Mouse (Mus musculus): ENCODE results near the gene Hist1h2ak. TPM values are rescaled to one million over a fixed set of nuclear protein-coding genes. Genes with fewer than 3 reads are reported as not detected.
A peak's percentile ranks its signal among the peaks of the same experiment; 100 is the strongest.
"Not testable (repeated sequence)": the region's sequence is repeated elsewhere in the genome, so short reads cannot be mapped to it uniquely, and the experiment has no call there.

Hist1h2ak gene
- polyA plus RNA-seq, 1 experiment from 2014 or later, result 24.4 TPM

DNA sequence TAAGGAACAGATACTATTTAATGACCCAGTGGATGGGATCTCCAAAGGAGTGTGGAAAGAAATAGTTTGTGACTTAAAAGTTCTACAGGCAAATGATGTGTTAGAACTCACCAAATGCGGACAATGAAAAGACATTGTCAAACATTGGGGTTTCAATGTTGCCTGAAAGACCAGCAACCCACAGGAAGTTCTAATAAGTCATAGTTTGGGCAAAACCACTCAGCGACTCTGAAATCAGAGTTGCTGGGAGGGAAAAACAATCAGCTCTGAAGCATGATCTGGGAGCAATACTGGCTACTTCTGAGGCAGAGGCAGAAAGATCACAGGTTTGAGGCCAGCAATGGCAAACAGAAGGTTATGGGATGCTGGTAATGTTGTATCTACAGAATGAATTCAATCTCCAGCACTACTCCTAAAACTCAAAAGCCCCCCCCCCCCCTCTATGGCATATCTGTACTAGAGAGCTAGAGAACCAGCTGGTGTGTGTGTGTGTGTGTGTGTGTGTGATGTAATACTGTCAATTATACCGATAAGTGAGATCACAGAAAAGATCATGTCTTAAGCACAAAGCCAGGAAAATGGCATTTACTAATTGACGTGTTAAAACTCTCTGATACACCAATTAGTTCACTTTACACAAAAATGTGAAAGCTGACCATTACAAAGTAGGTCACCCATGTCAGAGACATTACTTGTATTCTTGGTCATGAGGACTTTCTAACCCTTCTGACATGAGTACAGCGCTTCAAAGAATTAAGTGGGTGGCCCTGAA, 4.1 kb downstream of the Hist1h2ak start:
- WGBS, result 2% methylated on average over 5 of the region's 5 CpGs
- H3K4me1 ChIP-seq (ENCODE audit: insufficient read depth, low read length), result peaks cover 28% of the 10 kb centered on the region
- H3K36me3 ChIP-seq (ENCODE audit: insufficient read depth, low read length), result no peaks in the 10 kb centered on the region
- H3K4me3 ChIP-seq (ENCODE audit: low read length), result peak overlapping the region; percentile 60
- ATAC-seq (ENCODE audit: low FRiP score, low TSS enrichment), result no peak
- no peaks in the 10 kb centered on the region for H3K9me3 ChIP-seq (ENCODE audit: low read length)
- no peaks in the 10 kb centered on the region for H3K27me3 ChIP-seq (ENCODE audit: insufficient read depth, low read length)
- H3K4me2 ChIP-seq (replicated peaks; ENCODE audit: low read depth, low read length), result peak overlapping the region; percentile 83
- peak overlapping the region; percentile 78 for H3K9ac ChIP-seq (replicated peaks; ENCODE audit: low read length)
- peak overlapping the region; percentile 96 for H3K27ac ChIP-seq (ENCODE audit: low read length)

- Histone ChIP-seq H3K9me3 (ENCODE audit: low read length) (no peaks in the 10 kb centered on the region), H3K4me3 (ENCODE audit: low read length) (no peak overlapping the region), H3K27me3 (ENCODE audit: insufficient read depth, low read length) (no peaks in the 10 kb centered on the region), H3K36me3 (ENCODE audit: insufficient read depth, low read length) (no peaks in the 10 kb centered on the region), H3K27ac (ENCODE audit: low read length) (no peak overlapping the region), H3K4me2 (replicated peaks; ENCODE audit: low read depth, low read length) (no peak overlapping the region), H3K4me1 (ENCODE audit: insufficient read depth, low read length) (peaks cover 11% of the 10 kb centered on the region; the same call in 1 of the 2 replicates), H3K9ac (replicated peaks; ENCODE audit: low read length) (no peak overlapping the region)
- no peak for ATAC-seq (ENCODE audit: low FRiP score, low TSS enrichment)
- 79% methylated on average over 1 of the region's 1 CpGs for WGBS
Measured at GRCm38 (mm10) chr13:21745006-21745405, 8.6 kb downstream of the Hist1h2ak start.

DNA sequence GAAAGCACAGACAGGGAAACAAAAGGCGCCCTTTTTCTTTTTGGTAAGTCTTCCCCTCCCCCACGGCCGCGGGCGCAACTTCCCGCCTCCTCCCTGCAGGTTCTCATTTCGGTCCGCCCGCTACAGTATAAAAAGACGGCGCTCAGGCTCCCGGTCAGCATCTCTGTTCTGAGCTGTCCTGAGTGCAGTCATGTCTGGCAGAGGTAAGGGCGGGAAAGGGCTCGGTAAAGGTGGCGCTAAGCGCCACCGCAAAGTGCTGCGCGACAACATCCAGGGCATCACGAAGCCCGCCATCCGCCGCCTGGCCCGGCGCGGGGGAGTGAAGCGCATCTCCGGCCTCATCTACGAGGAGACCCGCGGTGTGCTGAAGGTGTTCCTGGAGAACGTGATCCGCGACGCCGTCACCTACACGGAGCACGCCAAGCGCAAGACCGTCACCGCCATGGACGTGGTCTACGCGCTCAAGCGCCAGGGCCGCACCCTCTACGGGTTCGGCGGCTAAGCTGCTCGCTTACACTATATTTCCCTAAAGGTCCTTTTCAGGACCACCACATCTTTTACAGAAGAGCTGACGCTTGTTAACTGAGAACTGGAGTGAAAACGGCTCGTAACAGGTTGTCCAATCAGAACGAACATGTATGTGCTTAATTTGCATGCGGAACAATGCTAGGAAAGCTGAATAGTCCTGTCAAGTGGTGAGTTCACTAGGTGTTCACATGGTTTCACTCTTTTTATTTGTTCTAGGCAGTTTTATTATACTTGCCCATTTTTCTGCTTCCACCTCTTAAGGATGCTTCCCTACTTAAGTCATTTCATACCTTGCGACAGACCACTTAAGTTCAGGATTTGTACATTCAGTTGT, 18.5 kb downstream of the Hist1h2ak start, which contains the start of gene Hist1h4j:
TSS of gene Hist1h4j (plus strand) at position 159 of the 862 bp plus-strand sequence.
- H3K4me2 ChIP-seq (replicated peaks; ENCODE audit: low read depth, low read length), result peak within 1 kb of the TSS; percentile 67
- peaks cover 12% of the 10 kb centered on the region; the same call in 1 of the 2 replicates for H3K4me1 ChIP-seq (ENCODE audit: insufficient read depth, low read length)
- peak within 1 kb of the TSS; percentile 61 for H3K4me3 ChIP-seq (ENCODE audit: low read length)
- H3K36me3 ChIP-seq (ENCODE audit: insufficient read depth, low read length); H3K27me3 ChIP-seq (ENCODE audit: insufficient read depth, low read length); H3K9me3 ChIP-seq (ENCODE audit: low read length): not testable (repeated sequence)
- H3K27ac ChIP-seq (ENCODE audit: low read length), result peak within 1 kb of the TSS; percentile 98
- ATAC-seq (ENCODE audit: low FRiP score, low TSS enrichment), result peak; percentile 94
- under 1% methylated on average over 43 of the region's 56 CpGs for WGBS
- peak within 1 kb of the TSS; percentile 82 for H3K9ac ChIP-seq (replicated peaks; ENCODE audit: low read length)

DNA sequence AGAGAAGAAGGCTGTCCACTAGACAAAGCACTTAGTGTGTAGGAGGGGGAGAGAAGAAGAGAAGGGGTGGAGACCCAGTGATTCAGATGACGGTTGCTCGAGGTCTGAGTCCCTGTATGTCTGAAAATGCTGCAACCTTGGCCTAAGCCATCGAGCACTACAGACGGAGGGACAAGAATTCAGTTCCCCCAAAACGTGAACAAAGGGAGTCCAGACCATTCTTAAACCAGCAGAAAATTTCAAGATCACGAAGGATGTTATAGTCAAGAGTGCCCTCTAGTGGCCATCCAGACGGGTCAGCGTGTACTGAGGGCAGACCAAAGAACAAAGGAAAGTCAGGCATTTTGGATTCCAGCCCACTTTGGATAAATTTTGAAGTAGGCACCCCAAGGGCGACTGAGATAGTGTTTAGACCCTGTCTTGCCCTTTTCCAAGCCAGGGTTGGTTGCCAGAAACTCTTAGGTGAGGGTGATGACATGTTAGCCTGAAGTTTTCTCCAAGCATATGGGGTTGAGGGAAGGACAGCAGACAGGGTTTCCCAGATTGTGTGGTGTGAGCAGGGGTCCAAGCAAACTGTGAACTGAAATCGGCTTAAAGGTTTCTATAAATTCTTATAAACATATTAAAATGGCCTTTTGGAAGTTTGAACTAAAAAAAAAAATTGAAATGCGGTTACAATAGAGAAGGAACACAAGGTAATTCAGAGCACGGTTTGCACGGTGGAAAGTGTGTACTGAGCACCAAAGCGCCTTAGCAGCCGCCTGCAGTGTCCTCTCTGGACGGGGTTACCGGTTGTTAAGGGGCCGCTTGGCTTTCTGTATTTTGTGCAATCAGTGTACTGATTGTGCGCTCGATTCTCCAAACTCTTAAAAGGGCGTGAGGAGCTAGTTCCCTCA, 19.4 kb downstream of the Hist1h2ak start:
- H3K9ac ChIP-seq (replicated peaks; ENCODE audit: low read length), result peak overlapping the region; percentile 82
- H3K4me3 ChIP-seq (ENCODE audit: low read length), result peak overlapping the region; percentile 61
- H3K27ac ChIP-seq (ENCODE audit: low read length), result peak overlapping the region; percentile 98
- H3K4me2 ChIP-seq (replicated peaks; ENCODE audit: low read depth, low read length), result peak overlapping the region; percentile 67
- under 1% methylated on average over 21 of the region's 21 CpGs for WGBS
- no peaks in the 10 kb centered on the region for H3K9me3 ChIP-seq (ENCODE audit: low read length)
- peaks cover 12% of the 10 kb centered on the region; the same call in 1 of the 2 replicates for H3K4me1 ChIP-seq (ENCODE audit: insufficient read depth, low read length)
- H3K27me3 ChIP-seq (ENCODE audit: insufficient read depth, low read length), result no peaks in the 10 kb centered on the region
- H3K36me3 ChIP-seq (ENCODE audit: insufficient read depth, low read length), result no peaks in the 10 kb centered on the region
- ATAC-seq (ENCODE audit: low FRiP score, low TSS enrichment), result peak; percentile 85

DNA sequence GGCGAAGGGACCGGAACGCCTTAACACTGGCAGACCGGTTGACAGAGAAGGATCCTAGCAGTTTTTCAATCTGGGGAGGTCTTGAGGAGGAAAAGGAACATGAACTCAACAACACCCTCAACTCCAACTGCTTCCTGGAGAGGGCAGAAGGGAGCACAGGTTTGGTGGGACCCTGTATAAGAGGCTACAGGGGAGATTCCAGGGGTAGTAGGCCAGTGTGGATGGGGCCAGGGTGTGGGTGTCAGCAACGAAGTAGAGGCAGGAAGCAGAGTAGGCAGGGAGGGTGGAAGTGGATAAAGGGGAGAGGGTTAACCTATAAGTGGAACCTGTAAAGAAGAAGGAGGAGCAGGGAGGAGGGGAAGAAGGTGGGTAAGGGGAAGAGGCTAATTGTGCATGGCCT, 20.2 kb downstream of the Hist1h2ak start:
- Histone ChIP-seq H3K9me3 (ENCODE audit: low read length) (no peaks in the 10 kb centered on the region), H3K4me1 (ENCODE audit: insufficient read depth, low read length) (peaks cover 12% of the 10 kb centered on the region; the same call in 1 of the 2 replicates)

DNA sequence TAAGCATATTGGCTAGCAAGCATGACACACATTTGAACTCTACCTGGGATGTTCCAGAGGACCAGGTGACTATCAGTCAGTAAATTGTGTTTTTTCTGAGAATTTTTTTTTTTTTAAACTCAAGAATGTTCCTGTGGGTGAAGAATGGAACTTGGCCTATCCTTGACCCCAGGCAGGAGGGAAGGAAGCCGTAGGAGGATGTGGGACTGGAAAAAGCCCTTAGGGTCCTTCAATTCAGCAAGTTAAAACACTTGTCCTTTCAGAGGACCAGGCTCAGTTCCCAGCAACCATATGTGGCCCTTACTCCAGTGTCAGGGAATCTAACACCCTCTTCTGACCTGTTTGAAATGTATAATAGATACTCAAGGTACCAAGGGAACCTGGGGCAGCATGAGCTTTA, 24.1 kb downstream of the Hist1h2ak start:
- WGBS, result 35% methylated on average over 1 of the region's 1 CpGs
- no peak overlapping the region for H3K4me3 ChIP-seq (ENCODE audit: low read length)
- no peak overlapping the region for H3K9ac ChIP-seq (replicated peaks; ENCODE audit: low read length)
- H3K27ac ChIP-seq (ENCODE audit: low read length), result no peak overlapping the region
- ATAC-seq (ENCODE audit: low FRiP score, low TSS enrichment), result no peak
- no peaks in the 10 kb centered on the region for H3K36me3 ChIP-seq (ENCODE audit: insufficient read depth, low read length)
- H3K9me3 ChIP-seq (ENCODE audit: low read length), result no peaks in the 10 kb centered on the region
- no peaks in the 10 kb centered on the region for H3K27me3 ChIP-seq (ENCODE audit: insufficient read depth, low read length)
- H3K4me2 ChIP-seq (replicated peaks; ENCODE audit: low read depth, low read length), result no peak overlapping the region
- peaks cover 10% of the 10 kb centered on the region; the same call in 1 of the 2 replicates for H3K4me1 ChIP-seq (ENCODE audit: insufficient read depth, low read length)

More for the DNA sequence above, 20.2 kb downstream of the Hist1h2ak start:
- Histone ChIP-seq H3K4me3 (ENCODE audit: low read length) (no peak overlapping the region), H3K9ac (replicated peaks; ENCODE audit: low read length) (peak overlapping the region; percentile 82), H3K36me3 (ENCODE audit: insufficient read depth, low read length) (no peaks in the 10 kb centered on the region), H3K4me2 (replicated peaks; ENCODE audit: low read depth, low read length) (no peak overlapping the region), H3K27me3 (ENCODE audit: insufficient read depth, low read length) (no peaks in the 10 kb centered on the region), H3K27ac (ENCODE audit: low read length) (peak overlapping the region; percentile 98; the same call in 1 of the 2 replicates)
- ATAC-seq (ENCODE audit: low FRiP score, low TSS enrichment), result peak; percentile 14; the same call in 1 of the 2 replicates
- WGBS, result 70% methylated on average over 5 of the region's 5 CpGs

DNA sequence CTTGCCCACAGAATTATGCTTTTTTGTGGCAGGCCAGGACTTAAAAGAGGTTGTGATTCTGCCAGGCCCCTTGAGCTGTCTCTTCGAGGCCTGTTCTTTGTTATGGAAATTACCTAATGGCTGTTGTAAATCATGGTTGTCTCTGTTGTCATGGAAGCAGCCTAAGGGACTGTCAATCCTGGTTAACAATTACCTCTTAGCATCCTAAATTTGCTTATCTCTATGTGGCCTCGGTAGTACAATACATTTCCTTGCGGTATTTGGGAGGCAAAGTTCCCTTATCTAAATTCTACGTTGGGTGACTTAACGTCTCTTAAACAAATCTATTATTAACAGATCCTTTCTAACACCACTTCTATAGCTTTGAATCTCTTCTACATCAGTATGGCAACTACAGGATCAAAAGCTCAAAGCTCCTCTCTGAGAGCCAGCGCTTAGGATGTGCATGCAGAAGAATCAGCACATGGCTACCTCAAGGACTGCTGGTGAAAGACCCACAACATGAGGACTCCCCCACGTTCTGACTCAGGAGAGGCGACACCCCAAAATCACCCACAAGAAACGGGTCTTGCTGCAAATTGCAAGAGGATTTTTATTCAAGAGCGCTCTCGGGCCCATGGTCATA, 25.6 kb downstream of the Hist1h2ak start:
- Histone ChIP-seq H3K4me3 (ENCODE audit: low read length) (no peak overlapping the region), H3K9ac (replicated peaks; ENCODE audit: low read length) (no peak overlapping the region), H3K4me1 (ENCODE audit: insufficient read depth, low read length) (no peaks in the 10 kb centered on the region), H3K27me3 (ENCODE audit: insufficient read depth, low read length) (no peaks in the 10 kb centered on the region), H3K27ac (ENCODE audit: low read length) (no peak overlapping the region), H3K9me3 (ENCODE audit: low read length) (no peaks in the 10 kb centered on the region), H3K36me3 (ENCODE audit: insufficient read depth, low read length) (no peaks in the 10 kb centered on the region), H3K4me2 (replicated peaks; ENCODE audit: low read depth, low read length) (no peak overlapping the region)
- no peak for ATAC-seq (ENCODE audit: low FRiP score, low TSS enrichment)
- WGBS, result 51% methylated on average over 11 of the region's 11 CpGs

DNA sequence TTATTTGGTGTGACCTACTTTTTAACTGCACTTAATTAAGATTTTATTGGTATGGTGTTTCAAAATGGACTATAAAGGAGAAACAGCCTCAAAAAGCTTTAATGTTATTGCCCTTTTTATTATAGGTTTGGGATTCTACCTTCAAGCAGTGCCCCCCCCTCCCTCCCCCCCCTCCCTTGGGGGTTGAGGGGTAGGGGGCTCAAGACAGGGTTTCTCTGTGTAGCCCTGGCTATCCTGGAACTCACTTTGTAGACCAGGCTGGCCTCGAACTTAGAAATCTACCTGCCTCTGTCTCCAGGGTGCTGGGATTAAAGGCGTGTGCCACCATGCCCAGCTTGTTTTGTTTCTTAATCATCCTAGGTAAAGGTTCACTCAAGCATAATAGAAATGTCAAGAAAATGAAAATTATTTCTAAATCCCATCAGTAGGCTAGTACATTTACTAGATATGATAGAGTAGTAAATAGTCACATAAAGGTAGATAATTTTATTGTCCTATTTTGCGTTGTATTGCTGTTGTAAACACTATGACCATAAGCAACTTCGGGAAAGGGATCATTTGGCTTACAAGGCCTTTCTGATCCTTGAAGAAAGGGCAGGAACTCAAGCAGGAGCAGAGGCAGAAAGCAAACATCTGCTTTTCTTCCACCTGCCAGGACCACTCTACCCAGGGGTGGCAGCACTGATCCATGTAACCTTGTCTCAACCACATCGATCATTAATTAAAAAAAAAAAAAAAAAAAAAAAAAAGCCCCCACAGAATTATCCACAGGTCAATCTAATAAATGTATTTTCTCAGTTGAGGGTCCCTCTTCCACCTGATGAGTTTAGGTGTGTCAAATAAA, 30.4 kb downstream of the Hist1h2ak start:
- Histone ChIP-seq H3K27ac (ENCODE audit: low read length) (peak overlapping the region; percentile 82), H3K27me3 (ENCODE audit: insufficient read depth, low read length) (no peaks in the 10 kb centered on the region), H3K9ac (replicated peaks; ENCODE audit: low read length) (no peak overlapping the region; the same call in 1 of the 2 replicates), H3K4me3 (ENCODE audit: low read length) (peak overlapping the region; percentile 40; the same call in 1 of the 2 replicates), H3K9me3 (ENCODE audit: low read length) (no peaks in the 10 kb centered on the region), H3K36me3 (ENCODE audit: insufficient read depth, low read length) (no peaks in the 10 kb centered on the region), H3K4me2 (replicated peaks; ENCODE audit: low read depth, low read length) (peak overlapping the region; percentile 53), H3K4me1 (ENCODE audit: insufficient read depth, low read length) (peaks cover 23% of the 10 kb centered on the region)
- ATAC-seq (ENCODE audit: low FRiP score, low TSS enrichment), result no peak
- 21% methylated on average over 5 of the region's 5 CpGs for WGBS

All from kidney, embryonic 16.5 days (tissue).